Mouse (Mus musculus) ES-E14 (cell line): Measurements from ENCODE around the gene Crmp1.

ENCODE experiments used
- CHD2 ChIP-seq: IDR thresholded peaks from 2 replicates; pipeline ENCODE4 v1.6.1; 2014; ENCODE audit warnings: mild to moderate bottlenecking, low read depth, low read length, inconsistent platforms
- HCFC1 ChIP-seq: IDR thresholded peaks from 2 replicates; pipeline ENCODE4 v1.6.1; 2012; ENCODE audit warnings: low read length, inconsistent platforms, borderline replicate concordance; ENCODE audit not compliant: insufficient read depth
- MAFK ChIP-seq: IDR thresholded peaks from 2 replicates; pipeline ENCODE4 v1.6.1; 2014; ENCODE audit warnings: mild to moderate bottlenecking, low read depth, low read length, inconsistent platforms; ENCODE audit not compliant: insufficient read depth
- ZC3H11A ChIP-seq: IDR thresholded peaks from 2 replicates; pipeline ENCODE4 v1.6.1; 2012; ENCODE audit warnings: low read depth, mild to moderate bottlenecking, inconsistent platforms, low read length, borderline replicate concordance
- ZNF384 ChIP-seq: IDR thresholded peaks from 2 replicates; pipeline ENCODE4 v1.6.1; 2012; ENCODE audit warnings: low read depth, low read length, inconsistent platforms

- TF ChIP-seq HCFC1 (no peak), CHD2 (no peak), ZNF384 (no peak), ZC3H11A (no peak), MAFK (no peak)
Observed at GRCm38 (mm10) chr5:37219615-37220014, 22.1 kb upstream of the Crmp1 start.
